Mouse (Mus musculus) ES-Bruce4 (cell line): ENCODE measurements around the gene Skida1.

Experiments
- CTCF ChIP-seq: IDR thresholded peaks from one replicate; pipeline ENCODE4 v1.8.1; 2011; ENCODE audit warnings: low read depth, low read length
- POLR2A ChIP-seq: IDR thresholded peaks from one replicate; pipeline ENCODE4 v1.8.1; 2011; ENCODE audit warnings: low read length; ENCODE audit not compliant: insufficient read depth

GRCm38 (mm10) chr2:18019122-18019521, 29.7 kb downstream of the Skida1 start:
- TF ChIP-seq CTCF (no peak), POLR2A (no peak)
